Mouse (Mus musculus): ENCODE measurements at regions not wholly inside any gene's neighbourhood (a gene's known extent, or its start where the extent isn't known, plus 50 kb on each side); places are given as distances from the start of the nearest gene placed in this dataset.
A peak's percentile ranks its signal among the peaks of the same experiment; 100 is the strongest.

DNA sequence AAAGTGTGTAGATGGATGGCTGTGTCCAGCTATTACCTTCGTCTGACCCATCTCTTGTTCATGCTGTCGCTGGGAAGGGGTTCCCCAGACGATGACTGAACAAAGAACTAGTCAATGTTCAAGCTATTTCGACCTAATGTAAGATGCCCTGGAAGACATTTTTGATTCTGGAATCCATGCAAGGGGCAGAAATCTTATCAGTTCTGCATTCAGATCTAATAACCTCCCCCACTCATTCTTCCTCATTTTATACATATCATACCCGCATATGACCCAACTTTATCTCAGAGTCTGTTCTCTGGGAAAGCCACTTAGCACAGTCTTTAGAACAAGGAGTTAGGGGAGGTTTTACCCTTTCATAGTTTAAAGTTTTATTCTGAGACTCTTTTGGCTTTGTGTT lies 52.2 kb upstream of the 2310009B15Rik start:
- Histone ChIP-seq H3K4me3 (ENCODE audit: low read depth, low read length) (no peak overlapping the region), H3K36me3 (ENCODE audit: insufficient read depth, low read length) (no peaks in the 10 kb centered on the region), H3K4me1 (ENCODE audit: insufficient read depth, low read depth, low read length) (no peaks in the 10 kb centered on the region), H3K4me2 (replicated peaks; ENCODE audit: low read depth, low read length) (no peak overlapping the region), H3K27me3 (replicated peaks; ENCODE audit: insufficient read depth, low read length) (no peaks in the 10 kb centered on the region), H3K27ac (ENCODE audit: low read length) (no peak overlapping the region), H3K9ac (replicated peaks; ENCODE audit: low read depth) (no peak overlapping the region), H3K9me3 (ENCODE audit: low read length) (no peaks in the 10 kb centered on the region)
- no peak for DNase-seq (ENCODE audit: low spot score)
- TF ChIP-seq CTCF (IDR thresholded peaks at IDR 0.05), result no peak
- TF ChIP-seq EP300 (IDR thresholded peaks at IDR 0.05), result no peak
- no peak for ATAC-seq
- WGBS, result 59% methylated on average over 5 of the region's 5 CpGs

DNA sequence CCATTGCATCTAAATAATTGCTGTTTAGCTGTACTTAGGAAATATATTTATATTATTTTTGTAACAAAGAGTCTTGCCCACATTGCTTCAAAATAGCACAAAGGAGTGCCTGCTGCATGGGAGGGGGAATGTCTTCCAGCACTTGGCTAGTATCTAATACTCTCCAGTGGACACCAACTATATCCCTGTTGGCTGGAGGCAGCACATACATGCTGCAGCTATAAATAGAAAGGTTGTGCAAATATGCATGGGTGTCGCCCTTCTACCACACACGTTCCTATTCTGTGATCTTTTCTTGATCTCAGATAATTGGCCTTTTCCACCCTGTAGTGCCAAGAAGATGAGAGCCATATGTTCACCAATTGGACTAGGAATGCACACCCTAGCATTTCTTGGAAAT lies 53.0 kb upstream of the 2310009B15Rik start:
- Histone ChIP-seq H3K4me1 (ENCODE audit: insufficient read depth, low read depth, low read length) (no peaks in the 10 kb centered on the region), H3K4me2 (replicated peaks; ENCODE audit: low read depth, low read length) (no peak overlapping the region), H3K9me3 (ENCODE audit: low read length) (no peaks in the 10 kb centered on the region), H3K27me3 (replicated peaks; ENCODE audit: insufficient read depth, low read length) (no peaks in the 10 kb centered on the region), H3K4me3 (ENCODE audit: low read depth, low read length) (no peak overlapping the region), H3K36me3 (ENCODE audit: insufficient read depth, low read length) (no peaks in the 10 kb centered on the region), H3K27ac (ENCODE audit: low read length) (no peak overlapping the region), H3K9ac (replicated peaks; ENCODE audit: low read depth) (no peak overlapping the region)
- peak; percentile 45 for DNase-seq (ENCODE audit: low spot score)
- peak; percentile 52 for ATAC-seq
- 34% methylated on average over 2 of the region's 2 CpGs for WGBS
- TF ChIP-seq EP300 (IDR thresholded peaks at IDR 0.05) (no peak), CTCF (IDR thresholded peaks at IDR 0.05) (no peak)

DNA sequence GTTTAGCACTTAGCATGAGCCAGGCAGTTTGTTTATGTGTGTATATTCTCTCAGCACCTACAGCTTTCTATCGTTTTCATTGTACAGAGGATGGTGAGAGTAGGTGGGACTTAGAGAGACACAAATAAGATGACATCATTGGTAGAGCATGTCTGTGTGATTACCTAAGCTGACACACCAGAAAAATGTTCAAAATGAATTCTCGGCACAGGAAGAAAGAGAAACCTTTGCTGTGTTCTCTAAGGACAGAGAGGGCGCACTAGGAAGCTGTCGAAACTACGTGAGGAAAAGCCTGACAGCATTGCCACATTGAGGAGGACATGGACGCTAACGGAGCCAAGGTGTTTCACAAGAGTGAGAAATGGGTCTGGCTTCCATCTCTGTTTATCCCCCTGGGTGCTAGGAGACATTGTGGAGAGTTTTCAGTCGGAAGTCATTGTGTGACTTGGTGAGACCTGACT lies 51.0 kb upstream of the Dennd1b start:
- WGBS, result 3% methylated on average over 8 of the region's 8 CpGs
- H3K27me3 ChIP-seq (replicated peaks; ENCODE audit: insufficient read depth, low read length), result no peaks in the 10 kb centered on the region
- no peak overlapping the region for H3K27ac ChIP-seq (ENCODE audit: low read length)
- TF ChIP-seq EP300 (IDR thresholded peaks at IDR 0.05) (peak; percentile 60; the same call in 1 of the 2 replicates), CTCF (IDR thresholded peaks at IDR 0.05) (peak; percentile 71)
- no peaks in the 10 kb centered on the region for H3K36me3 ChIP-seq (ENCODE audit: insufficient read depth, low read length)
- peak overlapping the region; percentile 30; the same call in 1 of the 2 replicates for H3K4me2 ChIP-seq (replicated peaks; ENCODE audit: low read depth, low read length)
- no peak overlapping the region for H3K9ac ChIP-seq (replicated peaks; ENCODE audit: low read depth)
- DNase-seq (ENCODE audit: low spot score) (peak; percentile 95), ATAC-seq (peak; percentile 92)
- H3K4me1 ChIP-seq (ENCODE audit: insufficient read depth, low read depth, low read length), result no peaks in the 10 kb centered on the region
- H3K4me3 ChIP-seq (ENCODE audit: low read depth, low read length), result no peak overlapping the region
- H3K9me3 ChIP-seq (ENCODE audit: low read length), result no peaks in the 10 kb centered on the region

GRCm38 (mm10) chr1:138912928-138913327 lies 50.3 kb upstream of the Dennd1b start:
- H3K9me3 ChIP-seq (ENCODE audit: low read length), result no peaks in the 10 kb centered on the region
- peak; percentile 45 for ATAC-seq
- no peaks in the 10 kb centered on the region for H3K4me1 ChIP-seq (ENCODE audit: insufficient read depth, low read depth, low read length)
- peak; percentile 71 for DNase-seq (ENCODE audit: low spot score)
- H3K4me3 ChIP-seq (ENCODE audit: low read depth, low read length), result no peak overlapping the region
- WGBS, result 21% methylated on average over 5 of the region's 5 CpGs
- no peak overlapping the region for H3K9ac ChIP-seq (replicated peaks; ENCODE audit: low read depth)
- TF ChIP-seq CTCF (IDR thresholded peaks at IDR 0.05), result no peak
- TF ChIP-seq EP300 (IDR thresholded peaks at IDR 0.05), result no peak
- peak overlapping the region; percentile 6; the same call in 1 of the 2 replicates for H3K27ac ChIP-seq (ENCODE audit: low read length)
- no peak overlapping the region for H3K4me2 ChIP-seq (replicated peaks; ENCODE audit: low read depth, low read length)
- H3K36me3 ChIP-seq (ENCODE audit: insufficient read depth, low read length), result no peaks in the 10 kb centered on the region
- H3K27me3 ChIP-seq (replicated peaks; ENCODE audit: insufficient read depth, low read length), result no peaks in the 10 kb centered on the region

DNA sequence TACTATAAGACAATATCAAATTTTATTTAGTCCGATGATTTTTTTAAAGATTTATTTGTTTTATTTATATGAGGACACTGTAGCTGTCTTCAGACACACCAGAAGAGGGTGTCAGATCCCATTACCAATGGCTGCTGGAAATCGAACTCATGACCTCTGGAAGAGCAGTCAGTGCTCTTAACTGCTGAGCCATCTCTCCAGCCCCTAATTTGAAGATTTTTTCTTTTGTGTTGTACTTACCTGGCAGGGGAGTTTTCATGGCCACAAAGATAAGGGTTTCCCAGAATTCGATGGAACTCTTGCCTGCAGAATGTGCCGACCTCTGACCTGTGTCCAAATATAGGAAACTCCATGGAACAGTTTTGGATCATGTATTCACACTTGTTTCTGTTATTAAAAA lies 49.8 kb upstream of the Dennd1b start:
- Histone ChIP-seq H3K4me2 (replicated peaks; ENCODE audit: low read depth, low read length) (no peak overlapping the region), H3K27me3 (replicated peaks; ENCODE audit: insufficient read depth, low read length) (no peaks in the 10 kb centered on the region), H3K36me3 (ENCODE audit: insufficient read depth, low read length) (no peaks in the 10 kb centered on the region), H3K9me3 (ENCODE audit: low read length) (no peaks in the 10 kb centered on the region), H3K27ac (ENCODE audit: low read length) (no peak overlapping the region), H3K4me3 (ENCODE audit: low read depth, low read length) (no peak overlapping the region), H3K9ac (replicated peaks; ENCODE audit: low read depth) (no peak overlapping the region), H3K4me1 (ENCODE audit: insufficient read depth, low read depth, low read length) (no peaks in the 10 kb centered on the region)
- no peak for TF ChIP-seq EP300 (IDR thresholded peaks at IDR 0.05)
- no peak for TF ChIP-seq CTCF (IDR thresholded peaks at IDR 0.05)
- 71% methylated on average over 4 of the region's 4 CpGs for WGBS
- ATAC-seq (no peak), DNase-seq (ENCODE audit: low spot score) (no peak)

All from lung, postnatal 0 days (tissue).